Mouse (Mus musculus): ENCODE measurements around the gene Cryab. TPM values are rescaled to one million over a fixed set of nuclear protein-coding genes. Genes with fewer than 3 reads are reported as not detected.

Cryab gene
- polyA plus RNA-seq, 1 experiment from 2014 or later = 1,345 TPM

DNA sequence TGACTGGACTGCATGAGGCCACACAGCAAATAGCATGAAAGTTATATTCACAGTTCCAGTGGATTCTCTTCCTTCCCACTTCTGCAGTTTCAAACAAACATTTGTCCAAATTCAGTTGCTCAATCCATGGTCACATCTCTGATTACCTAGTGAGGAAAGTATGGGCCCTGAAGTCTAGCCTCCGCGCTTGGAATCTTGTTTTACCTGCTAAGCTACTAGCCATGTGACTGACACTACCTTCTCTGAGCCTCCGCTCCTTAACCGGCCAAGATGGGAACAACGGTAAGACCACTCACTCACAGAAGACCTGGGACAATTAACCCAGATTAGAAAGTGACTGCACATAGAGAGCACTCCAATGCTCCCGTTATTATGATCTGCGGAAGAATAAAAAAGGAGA is 5.3 kb upstream of the Cryab start:
- H3K9ac ChIP-seq (ENCODE audit: low read length) = peak overlapping the region; percentile 80
- WGBS = 19% methylated on average over 7 of the region's 7 CpGs
- peaks cover 8 to 34% of the 10 kb centered on the region in 2 experiments for H3K4me1 ChIP-seq (ENCODE audit: control insufficient read depth in 2 of 2, insufficient read depth in 2 of 2, low read length in 2 of 2)
- H3K27ac ChIP-seq (replicated peaks in 1 of 2; ENCODE audit: control insufficient read depth in 1 of 2, insufficient read depth in 1 of 2, low read depth in 2 of 2, low read length in 2 of 2) = peak overlapping the region; percentile 86
- peak overlapping the region; percentile 83 for H3K4me2 ChIP-seq (ENCODE audit: low read length)
- H3K27me3 ChIP-seq (ENCODE audit: control insufficient read depth, insufficient read depth, low read length) = 0 out of 2 replicates have a peak, but pooled peaks cover 2% of the 10 kb centered on the region
- H3K4me3 ChIP-seq (ENCODE audit: control insufficient read depth in 1 of 2, insufficient read depth in 1 of 2, low read depth in 1 of 2, low read length in 2 of 2) = peak overlapping the region; percentile 53 to 66
- H3K9me3 ChIP-seq (ENCODE audit: control insufficient read depth, low read length) = no peaks in the 10 kb centered on the region
- no peak for ATAC-seq (ENCODE audit: insufficient number of reproducible peaks, insufficient read depth, low FRiP score, low read depth)
- H3K36me3 ChIP-seq (ENCODE audit: control insufficient read depth, insufficient read depth, low read length) = no peaks in the 10 kb centered on the region

- WGBS = 4% methylated on average over 19 of the region's 19 CpGs
- peaks cover 8 to 34% of the 10 kb centered on the region in 2 experiments for H3K4me1 ChIP-seq (ENCODE audit: control insufficient read depth in 2 of 2, insufficient read depth in 2 of 2, low read length in 2 of 2)
Measured at GRCm38 (mm10) chr9:50746214-50746677, 4.9 kb upstream of the Cryab start, which contains the start of gene 2310030G06Rik. Gene 2310030G06Rik (minus strand): TSS chr9:50746536.

DNA sequence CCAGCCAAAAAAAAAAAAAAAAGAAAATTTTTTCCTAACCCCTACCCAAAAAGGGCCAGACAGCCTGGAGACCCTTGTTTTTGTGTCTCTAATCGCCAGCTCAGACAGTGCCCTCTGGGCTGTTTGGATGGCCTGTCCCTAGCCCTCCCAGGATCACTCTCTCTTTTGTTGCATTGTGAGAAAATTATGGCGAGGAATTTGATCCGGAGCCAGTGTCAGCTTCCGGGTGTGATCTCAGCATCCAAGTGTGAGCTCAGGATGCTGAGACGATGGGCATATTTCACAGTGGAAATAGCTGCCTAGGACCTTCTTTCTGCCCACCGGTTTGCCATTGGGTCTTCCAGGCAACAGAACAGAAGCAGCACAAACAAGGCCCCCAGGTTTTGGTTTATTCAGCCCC is 419 bp upstream of the Cryab start:
- 35% methylated on average over 6 of the region's 6 CpGs for WGBS
- Histone ChIP-seq H3K27ac (replicated peaks in 1 of 2; ENCODE audit: control insufficient read depth in 1 of 2, insufficient read depth in 1 of 2, low read depth in 2 of 2, low read length in 2 of 2) (peak overlapping the region; percentile 99 to 100), H3K4me2 (ENCODE audit: low read length) (peak overlapping the region; percentile 79), H3K9ac (ENCODE audit: low read length) (peak overlapping the region; percentile 88), H3K36me3 (ENCODE audit: control insufficient read depth, insufficient read depth, low read length) (peaks cover 13% of the 10 kb centered on the region), H3K4me3 (ENCODE audit: control insufficient read depth in 1 of 2, insufficient read depth in 1 of 2, low read depth in 1 of 2, low read length in 2 of 2) (peak overlapping the region; percentile 59 to 76), H3K9me3 (ENCODE audit: control insufficient read depth, low read length) (no peaks in the 10 kb centered on the region), H3K4me1 (ENCODE audit: control insufficient read depth in 2 of 2, insufficient read depth in 2 of 2, low read length in 2 of 2) (peaks cover 16 to 43% of the 10 kb centered on the region in 2 experiments), H3K27me3 (ENCODE audit: control insufficient read depth, insufficient read depth, low read length) (0 out of 2 replicates have a peak, but pooled peaks cover 2% of the 10 kb centered on the region)
- ATAC-seq (ENCODE audit: insufficient number of reproducible peaks, insufficient read depth, low FRiP score, low read depth) = no peak

More at GRCm38 (mm10) chr9:50746214-50746677, 4.9 kb upstream of the Cryab start, which contains the start of gene 2310030G06Rik:
- H3K27ac ChIP-seq (replicated peaks in 1 of 2; ENCODE audit: control insufficient read depth in 1 of 2, insufficient read depth in 1 of 2, low read depth in 2 of 2, low read length in 2 of 2) = peak within 1 kb of the TSS; percentile 86
- H3K9ac ChIP-seq (ENCODE audit: low read length) = peak within 1 kb of the TSS; percentile 80
- no peaks in the 10 kb centered on the region for H3K36me3 ChIP-seq (ENCODE audit: control insufficient read depth, insufficient read depth, low read length)
- H3K9me3 ChIP-seq (ENCODE audit: control insufficient read depth, low read length) = no peaks in the 10 kb centered on the region
- peak within 1 kb of the TSS; percentile 53 to 66 for H3K4me3 ChIP-seq (ENCODE audit: control insufficient read depth in 1 of 2, insufficient read depth in 1 of 2, low read depth in 1 of 2, low read length in 2 of 2)
- 0 out of 2 replicates have a peak, but pooled peaks cover 2% of the 10 kb centered on the region for H3K27me3 ChIP-seq (ENCODE audit: control insufficient read depth, insufficient read depth, low read length)
- peak within 1 kb of the TSS; percentile 83 for H3K4me2 ChIP-seq (ENCODE audit: low read length)
- ATAC-seq (ENCODE audit: insufficient number of reproducible peaks, insufficient read depth, low FRiP score, low read depth) = no peak

DNA sequence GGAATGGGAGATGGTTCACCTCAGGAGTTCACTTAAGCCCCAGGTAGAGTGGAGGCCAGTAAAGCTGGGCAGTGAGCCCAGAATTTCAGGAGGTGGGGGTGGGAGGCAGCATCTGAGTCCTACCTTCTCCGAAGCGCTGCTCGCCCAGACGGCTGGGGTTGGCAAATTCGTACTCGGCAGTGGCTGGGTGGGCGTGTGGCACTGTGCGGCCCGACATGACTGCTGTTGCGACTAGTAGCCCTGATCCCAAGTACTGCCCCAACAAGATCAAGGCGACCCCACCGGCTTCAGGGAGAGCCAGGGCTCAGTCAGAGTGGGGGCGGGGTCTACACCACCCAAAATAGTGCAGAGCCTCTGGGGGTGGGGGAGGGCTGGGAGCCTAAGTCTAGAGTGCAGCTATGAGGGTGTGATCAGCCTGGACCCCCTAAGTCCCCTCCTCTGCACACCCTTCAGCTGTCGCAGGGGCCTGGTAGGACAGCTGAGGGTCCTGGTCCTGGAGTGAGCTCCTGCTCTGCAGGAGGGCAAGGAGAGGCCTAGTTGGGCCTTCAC is 1.0 kb downstream of the Cryab start, which contains the start of gene Hspb2:
TSS of gene Hspb2 (minus strand) at position 301 of the 549 bp plus-strand sequence.
- whole genome bisulfite sequencing = 27% methylated on average over 13 of the region's 14 CpGs
- peak within 1 kb of the TSS; percentile 76 to 94 for H3K4me3 ChIP-seq (ENCODE audit: control insufficient read depth in 1 of 2, insufficient read depth in 1 of 2, low read depth in 1 of 2, low read length in 2 of 2)

DNA sequence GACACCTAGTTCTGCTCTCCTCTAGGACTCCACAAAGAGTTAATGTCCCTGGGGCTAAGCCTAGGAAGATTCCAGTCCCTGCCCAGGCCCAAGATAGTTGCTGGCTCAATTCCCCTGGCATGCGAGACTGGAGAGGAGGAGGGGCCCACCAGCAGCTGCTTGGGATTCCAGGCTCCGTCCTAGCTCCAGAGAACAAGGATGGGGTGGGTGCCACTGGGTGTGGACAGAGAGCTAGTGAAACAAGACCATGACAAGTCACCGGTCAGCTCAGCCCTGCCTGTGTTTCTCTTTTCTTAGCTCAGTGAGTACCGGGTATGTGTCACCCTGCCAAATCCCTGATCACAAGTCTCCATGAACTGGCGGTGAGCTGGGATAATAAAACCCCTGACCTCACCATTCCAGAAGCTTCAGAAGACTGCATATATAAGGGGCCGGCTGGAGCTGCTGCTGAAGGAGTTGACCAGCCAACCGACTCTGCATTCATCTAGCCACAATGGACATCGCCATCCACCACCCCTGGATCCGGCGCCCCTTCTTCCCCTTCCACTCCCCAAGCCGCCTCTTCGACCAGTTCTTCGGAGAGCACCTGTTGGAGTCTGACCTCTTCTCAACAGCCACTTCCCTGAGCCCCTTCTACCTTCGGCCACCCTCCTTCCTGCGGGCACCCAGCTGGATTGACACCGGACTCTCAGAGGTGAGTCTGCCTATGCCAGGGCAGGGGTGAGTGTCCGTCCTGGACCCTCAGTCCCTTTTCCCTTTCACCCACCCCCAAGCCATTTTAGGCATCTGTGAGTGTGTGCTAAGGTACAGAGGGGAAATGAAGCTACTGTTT is 1.9 kb downstream of the Cryab start:
- 19% methylated on average over 17 of the region's 17 CpGs for WGBS
- H3K4me1 ChIP-seq (ENCODE audit: control insufficient read depth in 2 of 2, insufficient read depth in 2 of 2, low read length in 2 of 2) = peaks cover 8 to 23% of the 10 kb centered on the region in 2 experiments

More for the DNA sequence above, 1.0 kb downstream of the Cryab start, which contains the start of gene Hspb2:
- peaks cover 27% of the 10 kb centered on the region for H3K36me3 ChIP-seq (ENCODE audit: control insufficient read depth, insufficient read depth, low read length)
- peak within 1 kb of the TSS; percentile 97 for H3K9ac ChIP-seq (ENCODE audit: low read length)
- H3K9me3 ChIP-seq (ENCODE audit: control insufficient read depth, low read length) = no peaks in the 10 kb centered on the region
- no peaks in the 10 kb centered on the region for H3K27me3 ChIP-seq (ENCODE audit: control insufficient read depth, insufficient read depth, low read length)
- peaks cover 9 to 29% of the 10 kb centered on the region in 2 experiments for H3K4me1 ChIP-seq (ENCODE audit: control insufficient read depth in 2 of 2, insufficient read depth in 2 of 2, low read length in 2 of 2)
- peak within 1 kb of the TSS; percentile 99 to 100 for H3K27ac ChIP-seq (replicated peaks in 1 of 2; ENCODE audit: control insufficient read depth in 1 of 2, insufficient read depth in 1 of 2, low read depth in 2 of 2, low read length in 2 of 2)
- peak; percentile 77 for ATAC-seq (ENCODE audit: insufficient number of reproducible peaks, insufficient read depth, low FRiP score, low read depth)
- peak within 1 kb of the TSS; percentile 79 for H3K4me2 ChIP-seq (ENCODE audit: low read length)

GRCm38 (mm10) chr9:50753947-50754346 is 2.8 kb downstream of the Cryab start:
- peaks cover 29% of the 10 kb centered on the region for H3K36me3 ChIP-seq (ENCODE audit: control insufficient read depth, insufficient read depth, low read length)
- peaks cover 8 to 23% of the 10 kb centered on the region in 2 experiments for H3K4me1 ChIP-seq (ENCODE audit: control insufficient read depth in 2 of 2, insufficient read depth in 2 of 2, low read length in 2 of 2)
- no peaks in the 10 kb centered on the region for H3K27me3 ChIP-seq (ENCODE audit: control insufficient read depth, insufficient read depth, low read length)
- H3K9me3 ChIP-seq (ENCODE audit: control insufficient read depth, low read length) = no peaks in the 10 kb centered on the region
- peak overlapping the region; percentile 99 to 100 for H3K27ac ChIP-seq (replicated peaks in 1 of 2; ENCODE audit: control insufficient read depth in 1 of 2, insufficient read depth in 1 of 2, low read depth in 2 of 2, low read length in 2 of 2)
- H3K4me3 ChIP-seq (ENCODE audit: control insufficient read depth in 1 of 2, insufficient read depth in 1 of 2, low read depth in 1 of 2, low read length in 2 of 2) = peak overlapping the region; percentile 76 to 94
- WGBS = 11% methylated on average over 7 of the region's 7 CpGs
- no peak for ATAC-seq (ENCODE audit: insufficient number of reproducible peaks, insufficient read depth, low FRiP score, low read depth)
- peak overlapping the region; percentile 97 for H3K9ac ChIP-seq (ENCODE audit: low read length)
- peak overlapping the region; percentile 79 for H3K4me2 ChIP-seq (ENCODE audit: low read length)

More for the DNA sequence above, 1.9 kb downstream of the Cryab start:
- Histone ChIP-seq H3K4me3 (ENCODE audit: control insufficient read depth in 1 of 2, insufficient read depth in 1 of 2, low read depth in 1 of 2, low read length in 2 of 2) (peak overlapping the region; percentile 76 to 94), H3K36me3 (ENCODE audit: control insufficient read depth, insufficient read depth, low read length) (peaks cover 29% of the 10 kb centered on the region), H3K27me3 (ENCODE audit: control insufficient read depth, insufficient read depth, low read length) (no peaks in the 10 kb centered on the region), H3K9ac (ENCODE audit: low read length) (peak overlapping the region; percentile 97), H3K27ac (replicated peaks in 1 of 2; ENCODE audit: control insufficient read depth in 1 of 2, insufficient read depth in 1 of 2, low read depth in 2 of 2, low read length in 2 of 2) (peak overlapping the region; percentile 99 to 100), H3K9me3 (ENCODE audit: control insufficient read depth, low read length) (no peaks in the 10 kb centered on the region), H3K4me2 (ENCODE audit: low read length) (peak overlapping the region; percentile 79)
- ATAC-seq (ENCODE audit: insufficient number of reproducible peaks, insufficient read depth, low FRiP score, low read depth) = peak; percentile 87

- WGBS = 62% methylated on average over 5 of the region's 5 CpGs
Measured at GRCm38 (mm10) chr9:50756711-50757110, 5.6 kb downstream of the Cryab start.

More at GRCm38 (mm10) chr9:50756711-50757110, 5.6 kb downstream of the Cryab start:
- Histone ChIP-seq H3K9ac (ENCODE audit: low read length) (no peak overlapping the region), H3K4me2 (ENCODE audit: low read length) (no peak overlapping the region), H3K27ac (replicated peaks in 1 of 2; ENCODE audit: control insufficient read depth in 1 of 2, insufficient read depth in 1 of 2, low read depth in 2 of 2, low read length in 2 of 2) (no peak overlapping the region), H3K4me1 (ENCODE audit: control insufficient read depth in 2 of 2, insufficient read depth in 2 of 2, low read length in 2 of 2) (peaks cover 6 to 18% of the 10 kb centered on the region in 2 experiments), H3K9me3 (ENCODE audit: control insufficient read depth, low read length) (no peaks in the 10 kb centered on the region), H3K4me3 (ENCODE audit: control insufficient read depth in 1 of 2, insufficient read depth in 1 of 2, low read depth in 1 of 2, low read length in 2 of 2) (no peak overlapping the region), H3K36me3 (ENCODE audit: control insufficient read depth, insufficient read depth, low read length) (peaks cover 29% of the 10 kb centered on the region), H3K27me3 (ENCODE audit: control insufficient read depth, insufficient read depth, low read length) (no peaks in the 10 kb centered on the region)
- ATAC-seq (ENCODE audit: insufficient number of reproducible peaks, insufficient read depth, low FRiP score, low read depth) = no peak

Measured in heart, embryonic 14.5 days (tissue).